Mouse (Mus musculus) hindbrain, embryonic 16.5 days (tissue): ENCODE data around the gene Izumo1r. TPM values are rescaled to one million over a fixed set of nuclear protein-coding genes. Genes with fewer than 3 reads are reported as not detected.
A peak's percentile ranks its signal among the peaks of the same experiment; 100 is the strongest.

Source experiments
- ATAC-seq: fragments of 200-750 bp; cut with Nextera tagmentation; 2 replicates; pipeline ENCODE4 v1.8.0; 2017; ENCODE audit warnings: moderate TSS enrichment, moderate library complexity
- H3K27ac ChIP-seq: fragments of 300-500 bp; sonication (generic); 2 replicates; pipeline ENCODE4 v1.5.1; 2014; ENCODE audit warnings: low read depth, mild to moderate bottlenecking, control low read depth, low read length, moderate library complexity
- H3K27me3 ChIP-seq: fragments of 300-500 bp; sonication (generic); replicated peaks from 2 replicates; pipeline ENCODE4 v1.6.1; 2014; ENCODE audit warnings: low read length; ENCODE audit not compliant: control insufficient read depth, insufficient read depth
- H3K36me3 ChIP-seq: fragments of 300-500 bp; sonication (generic); 2 replicates; pipeline ENCODE4 v1.6.1; 2014; ENCODE audit warnings: mild to moderate bottlenecking, low read length, moderate library complexity, mixed read lengths; ENCODE audit not compliant: control insufficient read depth, insufficient read depth
- H3K4me1 ChIP-seq: fragments of 300-500 bp; sonication (generic); 2 replicates; pipeline ENCODE4 v1.6.1; 2014; ENCODE audit warnings: low read depth, low read length; ENCODE audit not compliant: control insufficient read depth, insufficient read depth
- H3K4me2 ChIP-seq: fragments of 300-500 bp; sonication (generic); 2 replicates; pipeline ENCODE4 v1.6.1; 2014; ENCODE audit warnings: mild to moderate bottlenecking, low read length, control low read depth, moderate library complexity
- H3K4me3 ChIP-seq: fragments of 300-500 bp; sonication (generic); 2 replicates; pipeline ENCODE4 v1.5.1; 2014; ENCODE audit warnings: mild to moderate bottlenecking, low read length, control low read depth, moderate library complexity
- H3K9ac ChIP-seq: fragments of 300-500 bp; sonication (generic); 2 replicates; pipeline ENCODE4 v1.6.1; 2014; ENCODE audit warnings: low read depth, mild to moderate bottlenecking, control low read depth, low read length, moderate library complexity
- H3K9me3 ChIP-seq: fragments of 300-500 bp; sonication (generic); 2 replicates; pipeline ENCODE4 v1.6.1; 2014; ENCODE audit warnings: mild to moderate bottlenecking, low read length, moderate library complexity; ENCODE audit not compliant: control insufficient read depth
- WGBS: fragments of 180-500 bp; shearing (Covaris S2); extraction: QIAGEN DNeasy Blood & Tissue Kit; methylation state at CpG from one replicate; pipeline ENCODE4 v1.1.7; 2014; 5-methylcytosine and 5-hydroxymethylcytosine counted together
- polyA plus RNA-seq: library from polyadenylated mRNA; unstranded; fragments of >200 nt; fragmentation: Nextera tagmentation; extraction: Ambion mirVana; gene quantifications from 2 replicates; pipeline ENCODE4 v1.2.1, GENCODE M21; 2015

Gene Izumo1r
- polyA plus RNA-seq, result not detected in 2 replicates

DNA sequence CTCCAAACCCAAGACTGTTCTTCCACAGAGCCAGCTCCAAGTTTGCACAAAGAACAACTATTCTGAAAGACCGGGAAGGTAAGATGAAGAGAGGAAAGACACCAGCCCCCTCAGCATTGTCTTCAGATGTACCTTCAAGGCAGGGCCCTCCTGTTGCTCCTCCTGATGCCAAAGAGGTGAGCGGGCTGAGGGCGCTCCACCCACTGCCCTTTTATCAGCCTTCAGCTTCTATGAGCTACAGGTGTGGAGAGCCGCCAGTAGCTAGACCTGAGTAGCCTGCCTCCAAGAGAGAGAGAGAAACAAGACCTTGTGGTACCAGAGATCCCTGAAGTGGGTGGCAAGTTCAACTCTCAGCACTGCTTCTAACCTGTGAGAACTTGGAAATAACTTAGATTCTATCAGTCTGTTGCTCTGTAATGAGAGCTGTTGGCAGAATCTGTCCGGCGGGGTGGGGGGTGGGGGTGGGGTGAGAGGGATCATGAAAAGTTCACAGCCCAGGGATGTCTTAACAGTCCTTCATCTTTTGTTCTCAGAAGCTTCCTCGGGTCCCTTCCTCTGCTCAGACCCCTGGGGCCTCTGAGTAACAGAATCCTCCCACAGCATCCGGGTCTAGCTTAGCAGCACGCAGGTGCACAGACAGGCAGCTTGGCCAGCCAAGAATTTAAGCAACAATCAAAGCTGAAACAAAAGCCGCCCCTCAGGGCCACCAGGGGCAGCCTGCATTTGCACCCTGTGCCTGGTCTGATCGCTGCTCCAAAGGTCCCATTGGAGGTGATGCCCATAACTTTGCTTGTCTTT is at the start of gene Izumo1r:
Izumo1r (minus strand) TSS at position 369 of the 798 bp plus-strand sequence.
- no peak for ATAC-seq
- Histone ChIP-seq H3K9ac (no peak within 1 kb of the TSS), H3K36me3 (no peaks in the 10 kb centered on the region), H3K27ac (no peak within 1 kb of the TSS), H3K27me3 (no peaks in the 10 kb centered on the region), H3K4me1 (peaks cover 2% of the 10 kb centered on the region; the same call in 1 of the 2 replicates), H3K4me3 (no peak within 1 kb of the TSS), H3K9me3 (no peaks in the 10 kb centered on the region), H3K4me2 (no peak within 1 kb of the TSS)
- WGBS, result 34% methylated on average over 11 of the region's 11 CpGs

- Histone ChIP-seq H3K4me2 (no peak overlapping the region), H3K9ac (no peak overlapping the region), H3K27me3 (no peaks in the 10 kb centered on the region), H3K4me1 (no peaks in the 10 kb centered on the region), H3K36me3 (no peaks in the 10 kb centered on the region), H3K4me3 (no peak overlapping the region), H3K9me3 (no peaks in the 10 kb centered on the region), H3K27ac (no peak overlapping the region)
- 53% methylated on average over 5 of the region's 5 CpGs for WGBS
- ATAC-seq, result peak; percentile 54; the same call in 1 of the 2 replicates
Observed at GRCm38 (mm10) chr9:14951072-14951471, 47.3 kb upstream of the Izumo1r start.

GRCm38 (mm10) chr9:14948843-14949242 is 45.1 kb upstream of the Izumo1r start:
- ATAC-seq, result no peak
- WGBS, result 66% methylated on average over 5 of the region's 5 CpGs
- H3K4me2 ChIP-seq, result no peak overlapping the region

DNA sequence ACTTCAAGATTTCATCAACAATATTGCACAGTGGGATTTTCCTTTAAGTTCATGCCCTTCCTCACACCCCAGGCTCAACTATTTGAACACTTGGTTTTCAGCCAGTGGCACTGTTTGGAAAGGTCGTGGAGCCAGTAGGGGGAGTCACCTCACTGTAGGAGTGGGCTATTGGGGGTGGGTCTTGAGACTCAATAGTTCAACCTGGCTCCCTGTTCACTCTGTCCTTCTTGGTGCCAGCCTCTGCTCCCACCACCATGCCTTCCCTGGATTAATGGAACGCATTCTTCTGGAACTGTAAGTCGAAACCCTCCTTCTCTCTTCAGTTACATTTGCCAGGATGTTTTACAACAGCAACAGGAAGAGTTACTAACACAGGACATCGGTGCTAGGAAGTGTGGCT is 42.9 kb upstream of the Izumo1r start:
- Histone ChIP-seq H3K36me3 (no peaks in the 10 kb centered on the region), H3K9me3 (no peaks in the 10 kb centered on the region), H3K9ac (no peak overlapping the region), H3K4me2 (no peak overlapping the region), H3K4me3 (no peak overlapping the region), H3K27me3 (no peaks in the 10 kb centered on the region), H3K27ac (no peak overlapping the region), H3K4me1 (no peaks in the 10 kb centered on the region; the same call in 1 of the 2 replicates)
- no peak for ATAC-seq
- WGBS, result 69% methylated on average over 4 of the region's 4 CpGs

More at GRCm38 (mm10) chr9:14948843-14949242, 45.1 kb upstream of the Izumo1r start:
- Histone ChIP-seq H3K27me3 (no peaks in the 10 kb centered on the region), H3K4me1 (no peaks in the 10 kb centered on the region; the same call in 1 of the 2 replicates), H3K9ac (no peak overlapping the region), H3K36me3 (no peaks in the 10 kb centered on the region), H3K4me3 (no peak overlapping the region), H3K9me3 (no peaks in the 10 kb centered on the region), H3K27ac (no peak overlapping the region)

- Histone ChIP-seq H3K4me1 (no peaks in the 10 kb centered on the region; the same call in 1 of the 2 replicates), H3K27me3 (no peaks in the 10 kb centered on the region), H3K9ac (no peak overlapping the region), H3K9me3 (no peaks in the 10 kb centered on the region), H3K36me3 (no peaks in the 10 kb centered on the region), H3K4me3 (no peak overlapping the region), H3K4me2 (no peak overlapping the region), H3K27ac (no peak overlapping the region)
- 51% methylated on average over 3 of the region's 3 CpGs for WGBS
- ATAC-seq, result no peak
Observed at GRCm38 (mm10) chr9:14945919-14946318, 42.2 kb upstream of the Izumo1r start.

DNA sequence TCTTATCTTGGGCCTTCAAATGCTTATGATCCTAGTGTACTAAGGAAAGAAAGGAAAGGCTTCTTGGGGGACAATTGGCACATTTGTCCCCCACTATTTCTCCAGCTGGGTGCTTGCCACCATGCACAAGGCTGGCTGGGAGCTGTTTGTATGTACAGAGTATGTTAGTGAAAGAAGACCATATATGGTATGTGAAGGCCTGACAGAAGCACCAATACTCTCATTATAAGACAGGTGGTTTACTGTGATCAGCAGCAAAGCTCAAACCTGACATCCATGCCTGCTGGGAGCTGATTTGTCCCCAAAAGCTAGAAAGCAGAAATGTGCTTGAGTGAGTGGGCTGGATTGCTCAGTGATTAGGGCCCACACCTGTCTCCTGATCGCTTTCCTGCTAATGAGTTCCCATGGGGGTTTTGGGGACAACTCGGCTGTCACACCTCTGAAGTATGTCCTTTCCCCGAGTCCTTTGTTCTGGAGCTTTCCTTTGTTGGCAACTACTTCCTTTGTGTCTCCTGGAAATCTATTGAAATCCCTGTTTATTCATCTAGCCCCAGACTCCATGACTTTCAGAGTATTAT is 38.5 kb upstream of the Izumo1r start:
- Histone ChIP-seq H3K4me1 (no peaks in the 10 kb centered on the region; the same call in 1 of the 2 replicates), H3K27me3 (no peaks in the 10 kb centered on the region), H3K4me3 (no peak overlapping the region), H3K9ac (no peak overlapping the region), H3K27ac (no peak overlapping the region), H3K4me2 (no peak overlapping the region), H3K9me3 (no peaks in the 10 kb centered on the region), H3K36me3 (no peaks in the 10 kb centered on the region)
- ATAC-seq, result no peak
- WGBS, result 23% methylated on average over 3 of the region's 3 CpGs

GRCm38 (mm10) chr9:14939610-14940009 is 35.9 kb upstream of the Izumo1r start:
- H3K4me3 ChIP-seq, result no peak overlapping the region
- no peaks in the 10 kb centered on the region for H3K27me3 ChIP-seq
- no peak for ATAC-seq
- no peaks in the 10 kb centered on the region for H3K36me3 ChIP-seq
- H3K4me1 ChIP-seq, result no peaks in the 10 kb centered on the region
- no peak overlapping the region for H3K9ac ChIP-seq
- WGBS, result 86% methylated on average over 3 of the region's 3 CpGs
- H3K27ac ChIP-seq, result no peak overlapping the region
- no peak overlapping the region for H3K4me2 ChIP-seq
- H3K9me3 ChIP-seq, result no peaks in the 10 kb centered on the region

DNA sequence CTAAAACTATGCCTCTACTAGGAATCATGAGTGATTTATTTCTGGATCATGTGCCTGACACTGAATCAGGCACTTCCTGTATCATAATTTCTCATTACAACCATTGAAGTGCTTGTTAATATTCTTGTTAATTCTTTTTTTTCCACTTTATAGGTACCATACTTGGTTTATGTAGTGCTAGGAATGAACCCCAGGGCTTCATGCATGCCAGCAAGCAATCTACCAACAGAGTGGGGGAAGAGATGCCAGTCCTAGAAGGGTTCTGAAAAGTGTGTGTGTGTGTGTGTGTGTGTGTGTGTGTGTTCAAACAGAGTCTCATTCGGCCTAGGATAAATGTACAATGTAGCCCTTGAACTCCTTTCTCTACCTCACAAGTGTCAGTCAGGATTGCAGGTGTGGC is 33.6 kb upstream of the Izumo1r start:
- H3K36me3 ChIP-seq, result no peaks in the 10 kb centered on the region
- no peaks in the 10 kb centered on the region for H3K9me3 ChIP-seq
- no peak overlapping the region for H3K27ac ChIP-seq
- no peak overlapping the region for H3K4me2 ChIP-seq
- 87% methylated on average over 1 of the region's 1 CpGs for WGBS
- no peak overlapping the region for H3K9ac ChIP-seq
- H3K4me3 ChIP-seq, result no peak overlapping the region
- no peaks in the 10 kb centered on the region for H3K4me1 ChIP-seq
- ATAC-seq, result no peak
- H3K27me3 ChIP-seq, result no peaks in the 10 kb centered on the region

DNA sequence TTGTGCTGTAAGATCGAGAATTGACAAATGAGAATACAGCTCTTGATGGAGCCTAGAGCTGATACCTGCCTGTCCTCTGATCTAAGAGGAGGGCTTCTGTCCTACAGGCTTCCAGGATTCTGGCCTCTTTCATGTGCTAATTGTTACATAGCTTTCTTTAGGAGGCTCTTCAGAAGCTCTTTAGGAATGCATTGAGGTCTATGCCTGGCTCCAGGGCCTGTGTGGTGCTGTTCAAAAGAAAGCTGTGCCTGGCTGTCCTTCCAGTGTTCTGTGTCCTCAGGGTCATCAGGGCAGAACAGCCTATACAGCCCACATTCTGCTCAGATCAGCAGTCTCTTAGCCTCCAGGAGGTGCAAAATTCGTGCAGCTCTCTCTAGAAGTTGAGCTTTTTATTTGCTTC is 31.1 kb upstream of the Izumo1r start:
- no peaks in the 10 kb centered on the region for H3K27me3 ChIP-seq
- H3K4me2 ChIP-seq, result no peak overlapping the region
- no peak overlapping the region for H3K9ac ChIP-seq
- H3K9me3 ChIP-seq, result no peaks in the 10 kb centered on the region
- no peaks in the 10 kb centered on the region for H3K36me3 ChIP-seq
- H3K27ac ChIP-seq, result no peak overlapping the region
- WGBS, result 50% methylated on average over 2 of the region's 2 CpGs
- no peak overlapping the region for H3K4me3 ChIP-seq
- ATAC-seq, result no peak
- no peaks in the 10 kb centered on the region for H3K4me1 ChIP-seq
